ENCODE assay signal across 8 mouse cellular contexts in the genomic region with DNA sequence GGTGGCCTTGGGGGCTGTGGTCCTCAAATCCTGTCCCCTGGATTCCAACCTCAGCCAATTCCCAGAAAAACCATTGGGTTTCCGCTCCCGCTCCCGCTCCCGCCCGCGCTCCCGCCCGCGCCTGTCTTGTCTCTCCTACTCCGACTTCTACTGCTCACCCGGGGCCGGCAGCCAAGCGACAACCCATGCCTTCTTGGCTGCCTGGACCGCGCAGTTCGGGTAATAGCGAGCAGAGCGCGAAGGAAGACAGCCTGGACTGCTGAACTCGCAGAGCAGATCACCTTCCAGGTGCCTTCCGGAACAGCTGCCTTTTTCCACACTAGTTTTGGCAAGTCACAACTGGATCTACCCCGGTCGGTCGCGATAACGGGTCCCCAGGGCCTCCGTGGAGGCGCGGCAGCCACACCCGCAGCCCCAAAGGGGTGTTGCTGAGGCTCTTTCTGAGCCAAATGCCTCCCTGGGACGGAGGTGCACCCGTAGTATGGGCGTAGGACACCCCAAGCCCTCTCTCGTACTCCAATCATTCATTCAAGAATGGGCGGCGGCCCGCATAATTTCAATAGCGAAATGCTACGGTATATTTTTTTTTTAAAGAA. TPM values are rescaled to one million over a fixed set of nuclear protein-coding genes. Genes with fewer than 3 reads are reported as not detected.
DNase-seq lines count a peak whose midpoint lies in the region; ATAC-seq lines count a peak whose summit lies in the region.

No protein-coding gene starts in this region.

- H3K9ac ChIP-seq in forebrain, embryonic 12.5 days, result no peak overlapping the region
- no peak overlapping the region for H3K9ac ChIP-seq in forebrain, embryonic 15.5 days (replicated peaks)
- H3K9ac ChIP-seq in limb, embryonic 11.5 days (ENCODE audit: low read length), result no peak overlapping the region
- no peak overlapping the region for H3K9ac ChIP-seq in neural tube, embryonic 11.5 days (ENCODE audit: low read length)

- H3K27ac ChIP-seq in forebrain, embryonic 12.5 days, result no peak overlapping the region
- no peak overlapping the region for H3K27ac ChIP-seq in forebrain, embryonic 15.5 days (replicated peaks)
- H3K27ac ChIP-seq in heart, embryonic 10.5 days, result no peak overlapping the region; the same call in 1 of the 2 replicates
- no peak overlapping the region for H3K27ac ChIP-seq in limb, embryonic 11.5 days (replicated peaks; ENCODE audit: low read depth, low read length)
- no peak overlapping the region for H3K27ac ChIP-seq in neural tube, embryonic 11.5 days (ENCODE audit: low read depth, low read length)

- peak overlapping the region; percentile 2; the same call in 1 of the 2 replicates for H3K4me3 ChIP-seq in forebrain, embryonic 12.5 days (replicated peaks)
- H3K4me3 ChIP-seq in forebrain, embryonic 15.5 days, result no peak overlapping the region
- H3K4me3 ChIP-seq in heart, embryonic 10.5 days, result peak overlapping the region; percentile 28
- H3K4me3 ChIP-seq in limb, embryonic 11.5 days (ENCODE audit: low read depth, low read length), result no peak overlapping the region
- 0 out of 2 replicates have a peak overlapping the region, but pooled peaks have one; percentile 3 for H3K4me3 ChIP-seq in neural tube, embryonic 11.5 days (ENCODE audit: low read depth, low read length)

- H3K4me2 ChIP-seq in forebrain, embryonic 12.5 days, result no peak overlapping the region; the same call in 1 of the 2 replicates
- no peak overlapping the region for H3K4me2 ChIP-seq in forebrain, embryonic 15.5 days (replicated peaks)
- peak overlapping the region; percentile 5; the same call in 1 of the 2 replicates for H3K4me2 ChIP-seq in limb, embryonic 11.5 days (ENCODE audit: low read depth, severe bottlenecking)
- no peak overlapping the region for H3K4me2 ChIP-seq in neural tube, embryonic 11.5 days (ENCODE audit: low read depth)

- H3K27me3 ChIP-seq in forebrain, embryonic 12.5 days, result peaks cover 100% of the 10 kb centered on the region
- peaks cover 100% of the 10 kb centered on the region for H3K27me3 ChIP-seq in forebrain, embryonic 15.5 days
- peaks cover 100% of the 10 kb centered on the region for H3K27me3 ChIP-seq in heart, embryonic 10.5 days (ENCODE audit: insufficient read depth, poor library complexity, severe bottlenecking)
- H3K27me3 ChIP-seq in limb, embryonic 11.5 days (ENCODE audit: control insufficient read depth, insufficient read depth, low read length), result peaks cover 100% of the 10 kb centered on the region
- peaks cover 97% of the 10 kb centered on the region for H3K27me3 ChIP-seq in neural tube, embryonic 11.5 days (ENCODE audit: control insufficient read depth, insufficient read depth, low read length)

- DNase-seq in R1 (ENCODE audit: low read depth, low spot score), result peak; percentile 32
- no peak for DNase-seq in heart, embryonic 10.5 days (ENCODE audit: low spot score)
- peak; percentile 69 for DNase-seq in limb, embryonic 11.5 days (ENCODE audit: low spot score)
- DNase-seq in neural tube, embryonic 11.5 days (ENCODE audit: low spot score), result peak; percentile 51
- DNase-seq in frontal cortex, postnatal 36 days (ENCODE audit: low spot score in 2 of 2), result no peak
- no peak for DNase-seq in thymus, postnatal 25 days

- peaks cover 37% of the 10 kb centered on the region for H3K4me1 ChIP-seq in forebrain, embryonic 12.5 days
- peaks cover 22% of the 10 kb centered on the region for H3K4me1 ChIP-seq in forebrain, embryonic 15.5 days
- peaks cover 29% of the 10 kb centered on the region for H3K4me1 ChIP-seq in heart, embryonic 10.5 days
- peaks cover 31% of the 10 kb centered on the region for H3K4me1 ChIP-seq in limb, embryonic 11.5 days (ENCODE audit: control insufficient read depth, insufficient read depth, low read length)
- H3K4me1 ChIP-seq in neural tube, embryonic 11.5 days (ENCODE audit: control insufficient read depth, insufficient read depth, low read length), result peaks cover 10% of the 10 kb centered on the region; the same call in 1 of the 2 replicates

- 4% methylated on average over 39 of the region's 39 CpGs for WGBS in forebrain, embryonic 12.5 days
- WGBS in forebrain, embryonic 15.5 days, result 2% methylated on average over 39 of the region's 39 CpGs
- 3% methylated on average over 39 of the region's 39 CpGs for WGBS in heart, embryonic 10.5 days
- 2% methylated on average over 39 of the region's 39 CpGs for WGBS in limb, embryonic 11.5 days
- 2% methylated on average over 39 of the region's 39 CpGs for WGBS in neural tube, embryonic 11.5 days

- no peaks in the 10 kb centered on the region for H3K36me3 ChIP-seq in forebrain, embryonic 12.5 days (replicated peaks)
- H3K36me3 ChIP-seq in forebrain, embryonic 15.5 days, result no peaks in the 10 kb centered on the region
- no peaks in the 10 kb centered on the region for H3K36me3 ChIP-seq in heart, embryonic 10.5 days
- H3K36me3 ChIP-seq in limb, embryonic 11.5 days (ENCODE audit: control insufficient read depth, insufficient read depth, low read length), result no peaks in the 10 kb centered on the region
- no peaks in the 10 kb centered on the region for H3K36me3 ChIP-seq in neural tube, embryonic 11.5 days (ENCODE audit: control insufficient read depth, insufficient read depth, low read length)

- H3K9me3 ChIP-seq in forebrain, embryonic 12.5 days, result no peaks in the 10 kb centered on the region
- no peaks in the 10 kb centered on the region for H3K9me3 ChIP-seq in forebrain, embryonic 15.5 days
- no peaks in the 10 kb centered on the region for H3K9me3 ChIP-seq in heart, embryonic 10.5 days
- H3K9me3 ChIP-seq in limb, embryonic 11.5 days (ENCODE audit: control insufficient read depth, low read length), result no peaks in the 10 kb centered on the region
- no peaks in the 10 kb centered on the region for H3K9me3 ChIP-seq in neural tube, embryonic 11.5 days (ENCODE audit: control insufficient read depth, low read length)

- no peak for ATAC-seq in forebrain, embryonic 12.5 days (ENCODE audit: low FRiP score)
- ATAC-seq in forebrain, embryonic 15.5 days (replicated peaks), result no peak
- ATAC-seq in limb, embryonic 11.5 days (ENCODE audit: insufficient number of reproducible peaks, low FRiP score, low TSS enrichment, low read depth), result no peak
- no peak for ATAC-seq in neural tube, embryonic 11.5 days (ENCODE audit: insufficient read depth, low FRiP score, low TSS enrichment)

RNA-seq across cellular contexts. Expression of a gene that starts 3.0 kb away (rescaled TPM):
- 0.20 TPM in 1 of 2 replicates, not detected in the other for polyA plus RNA-seq in forebrain, embryonic 12.5 days (2016; fragmentation: Nextera tagmentation; extraction: Ambion mirVana)
- not detected in 2 replicates for polyA plus RNA-seq in forebrain, embryonic 15.5 days (2015; fragmentation: Nextera tagmentation; extraction: Ambion mirVana)
- 0.43 and 1.2 TPM in 2 replicates for polyA plus RNA-seq in heart, embryonic 10.5 days (2016; fragmentation: Nextera tagmentation; extraction: Ambion mirVana)
- 0.40 and 0.80 TPM in 2 replicates for polyA plus RNA-seq in limb, embryonic 11.5 days (2014; fragmentation: Nextera tagmentation; extraction: Ambion mirVana)
- 0.11 TPM in 1 of 2 replicates, not detected in the other for polyA plus RNA-seq in neural tube, embryonic 11.5 days (2014; fragmentation: Nextera tagmentation; extraction: Ambion mirVana)

RNA-seq across cellular contexts. Expression of a gene that starts 23.2 kb away (rescaled TPM):
- polyA plus RNA-seq in forebrain, embryonic 12.5 days (2016; fragmentation: Nextera tagmentation; extraction: Ambion mirVana), result 1.0 and 1.1 TPM in 2 replicates
- not detected in 2 replicates for polyA plus RNA-seq in forebrain, embryonic 15.5 days (2015; fragmentation: Nextera tagmentation; extraction: Ambion mirVana)
- 3.2 and 5.9 TPM in 2 replicates for polyA plus RNA-seq in heart, embryonic 10.5 days (2016; fragmentation: Nextera tagmentation; extraction: Ambion mirVana)
- polyA plus RNA-seq in limb, embryonic 11.5 days (2014; fragmentation: Nextera tagmentation; extraction: Ambion mirVana), result 5.4 and 6.7 TPM in 2 replicates
- polyA plus RNA-seq in neural tube, embryonic 11.5 days (2014; fragmentation: Nextera tagmentation; extraction: Ambion mirVana), result 1.8 and 2.2 TPM in 2 replicates

Comparison
In these comparisons a context has a peak if more than half of its experiments do, and no peak if none do; other contexts are left out.
1. H3K4me3 ChIP-seq: peak in forebrain, embryonic 12.5 days (single experiment), heart, embryonic 10.5 days (single experiment) and neural tube, embryonic 11.5 days (single experiment); none in forebrain, embryonic 15.5 days (single experiment) and limb, embryonic 11.5 days (single experiment).
2. DNase-seq: peak in R1 (single experiment), limb, embryonic 11.5 days (single experiment) and neural tube, embryonic 11.5 days (single experiment); none in heart, embryonic 10.5 days (single experiment), frontal cortex, postnatal 36 days (0 of 2) and thymus, postnatal 25 days (single experiment).